Mouse (Mus musculus): ENCODE results near the gene Mttp. TPM values are rescaled to one million over a fixed set of nuclear protein-coding genes. Genes with fewer than 3 reads are reported as not detected.
A peak's percentile ranks its signal among the peaks of the same experiment; 100 is the strongest.

Mttp gene
- polyA plus RNA-seq, 1 experiment from 2014 or later, result 8.4 TPM

- H3K9ac ChIP-seq, result no peak overlapping the region
- H3K36me3 ChIP-seq (replicated peaks; ENCODE audit: control insufficient read depth, insufficient read depth), result no peaks in the 10 kb centered on the region
- 91% methylated on average over 4 of the region's 4 CpGs for WGBS
- H3K4me2 ChIP-seq (replicated peaks), result no peak overlapping the region
- no peak overlapping the region for H3K27ac ChIP-seq
- H3K9me3 ChIP-seq (ENCODE audit: control insufficient read depth, low read length), result no peaks in the 10 kb centered on the region
- H3K27me3 ChIP-seq (ENCODE audit: control insufficient read depth, insufficient read depth, low read length), result no peaks in the 10 kb centered on the region
- no peak for DNase-seq (ENCODE audit: low spot score)
- no peak for ATAC-seq (ENCODE audit: low FRiP score)
- no peak overlapping the region for H3K4me3 ChIP-seq (replicated peaks; ENCODE audit: low read length)
- H3K4me1 ChIP-seq (replicated peaks; ENCODE audit: control insufficient read depth, insufficient read depth, low read length), result no peaks in the 10 kb centered on the region
These were observed 41.1 kb downstream of the Mttp start for GRCm38 (mm10) chr3:138103690-138104089.

- Histone ChIP-seq H3K4me3 (replicated peaks; ENCODE audit: low read length) (no peak overlapping the region), H3K9ac (no peak overlapping the region), H3K36me3 (replicated peaks; ENCODE audit: control insufficient read depth, insufficient read depth) (no peaks in the 10 kb centered on the region), H3K4me1 (replicated peaks; ENCODE audit: control insufficient read depth, insufficient read depth, low read length) (no peaks in the 10 kb centered on the region), H3K27me3 (ENCODE audit: control insufficient read depth, insufficient read depth, low read length) (no peaks in the 10 kb centered on the region), H3K27ac (no peak overlapping the region), H3K4me2 (replicated peaks) (no peak overlapping the region), H3K9me3 (ENCODE audit: control insufficient read depth, low read length) (no peaks in the 10 kb centered on the region)
- DNase-seq (ENCODE audit: low spot score) (no peak), ATAC-seq (ENCODE audit: low FRiP score) (no peak)
- 91% methylated on average over 4 of the region's 4 CpGs for WGBS
These were observed 42.8 kb downstream of the Mttp start for GRCm38 (mm10) chr3:138101936-138102335.

- H3K4me3 ChIP-seq (replicated peaks; ENCODE audit: low read length), result no peak overlapping the region
- WGBS, result 78% methylated on average over 1 of the region's 1 CpGs
- no peak for ATAC-seq (ENCODE audit: low FRiP score)
These were observed 47.0 kb downstream of the Mttp start for GRCm38 (mm10) chr3:138097718-138098117.

GRCm38 (mm10) chr3:138096263-138097028, 48.3 kb downstream of the Mttp start:
- H3K36me3 ChIP-seq (replicated peaks; ENCODE audit: control insufficient read depth, insufficient read depth), result no peaks in the 10 kb centered on the region
- 0 out of 2 replicates have a peak, but pooled peaks cover 3% of the 10 kb centered on the region for H3K4me1 ChIP-seq (replicated peaks; ENCODE audit: control insufficient read depth, insufficient read depth, low read length)
- H3K27me3 ChIP-seq (ENCODE audit: control insufficient read depth, insufficient read depth, low read length), result no peaks in the 10 kb centered on the region
- no peak overlapping the region for H3K9ac ChIP-seq
- DNase-seq (ENCODE audit: low spot score), result no peak
- H3K4me2 ChIP-seq (replicated peaks), result no peak overlapping the region
- no peak overlapping the region for H3K27ac ChIP-seq
- H3K4me3 ChIP-seq (replicated peaks; ENCODE audit: low read length), result no peak overlapping the region
- no peak for ATAC-seq (ENCODE audit: low FRiP score)
- 77% methylated on average over 19 of the region's 19 CpGs for whole genome bisulfite sequencing
- no peaks in the 10 kb centered on the region for H3K9me3 ChIP-seq (ENCODE audit: control insufficient read depth, low read length)

More at GRCm38 (mm10) chr3:138097718-138098117, 47.0 kb downstream of the Mttp start:
- Histone ChIP-seq H3K9ac (no peak overlapping the region), H3K4me1 (replicated peaks; ENCODE audit: control insufficient read depth, insufficient read depth, low read length) (0 out of 2 replicates have a peak, but pooled peaks cover 3% of the 10 kb centered on the region), H3K36me3 (replicated peaks; ENCODE audit: control insufficient read depth, insufficient read depth) (no peaks in the 10 kb centered on the region), H3K27me3 (ENCODE audit: control insufficient read depth, insufficient read depth, low read length) (no peaks in the 10 kb centered on the region), H3K9me3 (ENCODE audit: control insufficient read depth, low read length) (no peaks in the 10 kb centered on the region), H3K27ac (no peak overlapping the region), H3K4me2 (replicated peaks) (no peak overlapping the region)
- no peak for DNase-seq (ENCODE audit: low spot score)

GRCm38 (mm10) chr3:138095718-138096117, 49.0 kb downstream of the Mttp start:
- peak; percentile 76; the same call in 1 of the 2 replicates for ATAC-seq (ENCODE audit: low FRiP score)
- peak; percentile 58 for DNase-seq (ENCODE audit: low spot score)

GRCm38 (mm10) chr3:138095301-138095700, 49.5 kb downstream of the Mttp start:
- Histone ChIP-seq H3K27me3 (ENCODE audit: control insufficient read depth, insufficient read depth, low read length) (no peaks in the 10 kb centered on the region), H3K4me3 (replicated peaks; ENCODE audit: low read length) (no peak overlapping the region), H3K4me2 (replicated peaks) (no peak overlapping the region), H3K9me3 (ENCODE audit: control insufficient read depth, low read length) (no peaks in the 10 kb centered on the region), H3K36me3 (replicated peaks; ENCODE audit: control insufficient read depth, insufficient read depth) (no peaks in the 10 kb centered on the region), H3K4me1 (replicated peaks; ENCODE audit: control insufficient read depth, insufficient read depth, low read length) (0 out of 2 replicates have a peak, but pooled peaks cover 3% of the 10 kb centered on the region), H3K9ac (no peak overlapping the region), H3K27ac (0 out of 2 replicates have a peak overlapping the region, but pooled peaks have one; percentile 61)
- 71% methylated on average over 3 of the region's 3 CpGs for WGBS
- DNase-seq (ENCODE audit: low spot score) (no peak), ATAC-seq (ENCODE audit: low FRiP score) (no peak)

More at GRCm38 (mm10) chr3:138095718-138096117, 49.0 kb downstream of the Mttp start:
- no peak overlapping the region for H3K9ac ChIP-seq
- WGBS, result 52% methylated on average over 10 of the region's 10 CpGs
- no peaks in the 10 kb centered on the region for H3K9me3 ChIP-seq (ENCODE audit: control insufficient read depth, low read length)
- H3K4me2 ChIP-seq (replicated peaks), result no peak overlapping the region
- 0 out of 2 replicates have a peak, but pooled peaks cover 3% of the 10 kb centered on the region for H3K4me1 ChIP-seq (replicated peaks; ENCODE audit: control insufficient read depth, insufficient read depth, low read length)
- H3K4me3 ChIP-seq (replicated peaks; ENCODE audit: low read length), result no peak overlapping the region
- H3K36me3 ChIP-seq (replicated peaks; ENCODE audit: control insufficient read depth, insufficient read depth), result no peaks in the 10 kb centered on the region
- H3K27ac ChIP-seq, result peak overlapping the region; percentile 61; the same call in 1 of the 2 replicates
- no peaks in the 10 kb centered on the region for H3K27me3 ChIP-seq (ENCODE audit: control insufficient read depth, insufficient read depth, low read length)

- ATAC-seq (ENCODE audit: low FRiP score), result no peak
- H3K36me3 ChIP-seq (replicated peaks; ENCODE audit: control insufficient read depth, insufficient read depth), result no peaks in the 10 kb centered on the region
- no peaks in the 10 kb centered on the region for H3K9me3 ChIP-seq (ENCODE audit: control insufficient read depth, low read length)
- H3K4me1 ChIP-seq (replicated peaks; ENCODE audit: control insufficient read depth, insufficient read depth, low read length), result no peaks in the 10 kb centered on the region
- no peak for DNase-seq (ENCODE audit: low spot score)
- H3K9ac ChIP-seq, result no peak overlapping the region
- no peak overlapping the region for H3K27ac ChIP-seq
- no peaks in the 10 kb centered on the region for H3K27me3 ChIP-seq (ENCODE audit: control insufficient read depth, insufficient read depth, low read length)
- no peak overlapping the region for H3K4me2 ChIP-seq (replicated peaks)
- 64% methylated on average over 4 of the region's 4 CpGs for WGBS
- H3K4me3 ChIP-seq (replicated peaks; ENCODE audit: low read length), result no peak overlapping the region
These were observed 60.9 kb downstream of the Mttp start for GRCm38 (mm10) chr3:138083896-138084295.

GRCm38 (mm10) chr3:138083073-138083637, 61.6 kb downstream of the Mttp start:
- ATAC-seq (ENCODE audit: low FRiP score), result no peak

GRCm38 (mm10) chr3:138078701-138079100, 66.1 kb downstream of the Mttp start:
- DNase-seq (ENCODE audit: low spot score) (no peak), ATAC-seq (ENCODE audit: low FRiP score) (no peak)
- H3K9me3 ChIP-seq (ENCODE audit: control insufficient read depth, low read length), result no peaks in the 10 kb centered on the region
- H3K27ac ChIP-seq, result no peak overlapping the region
- no peak overlapping the region for H3K9ac ChIP-seq
- no peaks in the 10 kb centered on the region for H3K27me3 ChIP-seq (ENCODE audit: control insufficient read depth, insufficient read depth, low read length)
- H3K36me3 ChIP-seq (replicated peaks; ENCODE audit: control insufficient read depth, insufficient read depth), result no peaks in the 10 kb centered on the region
- no peak overlapping the region for H3K4me2 ChIP-seq (replicated peaks)
- 85% methylated on average over 1 of the region's 1 CpGs for WGBS
- no peak overlapping the region for H3K4me3 ChIP-seq (replicated peaks; ENCODE audit: low read length)
- 0 out of 2 replicates have a peak, but pooled peaks cover 3% of the 10 kb centered on the region for H3K4me1 ChIP-seq (replicated peaks; ENCODE audit: control insufficient read depth, insufficient read depth, low read length)

More at GRCm38 (mm10) chr3:138083073-138083637, 61.6 kb downstream of the Mttp start:
- Histone ChIP-seq H3K4me3 (replicated peaks; ENCODE audit: low read length) (no peak overlapping the region), H3K27me3 (ENCODE audit: control insufficient read depth, insufficient read depth, low read length) (no peaks in the 10 kb centered on the region), H3K4me2 (replicated peaks) (no peak overlapping the region), H3K4me1 (replicated peaks; ENCODE audit: control insufficient read depth, insufficient read depth, low read length) (no peaks in the 10 kb centered on the region), H3K9me3 (ENCODE audit: control insufficient read depth, low read length) (no peaks in the 10 kb centered on the region), H3K36me3 (replicated peaks; ENCODE audit: control insufficient read depth, insufficient read depth) (no peaks in the 10 kb centered on the region), H3K9ac (no peak overlapping the region), H3K27ac (no peak overlapping the region)
- DNase-seq (ENCODE audit: low spot score), result no peak
- 73% methylated on average over 1 of the region's 1 CpGs for WGBS
